Mouse (Mus musculus): ENCODE data around the gene Camsap3. TPM values are rescaled to one million over a fixed set of nuclear protein-coding genes. Genes with fewer than 3 reads are reported as not detected.

Gene Camsap3
- polyA plus RNA-seq, 1 experiment, result 2.7 TPM

DNA sequence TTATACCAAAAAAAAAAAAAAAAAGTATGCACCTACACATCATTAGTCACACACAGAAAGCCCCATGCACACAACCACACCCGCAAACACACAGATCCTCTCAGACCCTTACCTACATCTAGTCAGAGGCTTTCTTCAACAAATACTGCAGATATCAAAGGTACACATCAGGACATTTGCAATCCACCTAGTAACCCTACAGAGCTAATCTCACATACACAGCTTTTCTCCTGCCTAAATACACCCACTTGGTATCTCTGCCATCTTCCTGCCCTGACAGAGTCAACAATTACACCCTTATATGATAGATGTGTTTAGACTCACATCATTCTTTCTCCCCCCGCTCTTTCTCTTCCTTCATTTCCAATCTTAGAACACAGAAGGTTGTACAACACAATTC is 641 bp upstream of the Camsap3 start:
- WGBS, result 93% methylated on average over 2 of the region's 2 CpGs
- Histone ChIP-seq H3K4me3 (ENCODE audit: control insufficient read depth, insufficient read depth, low read length) (no peak overlapping the region), H3K27me3 (ENCODE audit: control insufficient read depth, insufficient read depth, low read length) (peaks cover 10% of the 10 kb centered on the region), H3K27ac (ENCODE audit: control insufficient read depth, insufficient read depth, low read length) (no peak overlapping the region), H3K36me3 (ENCODE audit: control insufficient read depth, insufficient read depth, low read length) (no peaks in the 10 kb centered on the region), H3K4me1 (replicated peaks; ENCODE audit: control insufficient read depth, insufficient read depth, low read length) (peaks cover 12% of the 10 kb centered on the region; the same call in 1 of the 2 replicates)
- no peak for DNase-seq
- TF ChIP-seq CTCF (IDR thresholded peaks at IDR 0.05; ENCODE audit: borderline replicate concordance, control insufficient read depth, extremely low read depth, insufficient read depth, low read length, poor library complexity) (no peak), POLR2A (IDR thresholded peaks at IDR 0.05; ENCODE audit: control insufficient read depth, extremely low read depth, insufficient read depth, low read length, poor library complexity) (no peak)

DNA sequence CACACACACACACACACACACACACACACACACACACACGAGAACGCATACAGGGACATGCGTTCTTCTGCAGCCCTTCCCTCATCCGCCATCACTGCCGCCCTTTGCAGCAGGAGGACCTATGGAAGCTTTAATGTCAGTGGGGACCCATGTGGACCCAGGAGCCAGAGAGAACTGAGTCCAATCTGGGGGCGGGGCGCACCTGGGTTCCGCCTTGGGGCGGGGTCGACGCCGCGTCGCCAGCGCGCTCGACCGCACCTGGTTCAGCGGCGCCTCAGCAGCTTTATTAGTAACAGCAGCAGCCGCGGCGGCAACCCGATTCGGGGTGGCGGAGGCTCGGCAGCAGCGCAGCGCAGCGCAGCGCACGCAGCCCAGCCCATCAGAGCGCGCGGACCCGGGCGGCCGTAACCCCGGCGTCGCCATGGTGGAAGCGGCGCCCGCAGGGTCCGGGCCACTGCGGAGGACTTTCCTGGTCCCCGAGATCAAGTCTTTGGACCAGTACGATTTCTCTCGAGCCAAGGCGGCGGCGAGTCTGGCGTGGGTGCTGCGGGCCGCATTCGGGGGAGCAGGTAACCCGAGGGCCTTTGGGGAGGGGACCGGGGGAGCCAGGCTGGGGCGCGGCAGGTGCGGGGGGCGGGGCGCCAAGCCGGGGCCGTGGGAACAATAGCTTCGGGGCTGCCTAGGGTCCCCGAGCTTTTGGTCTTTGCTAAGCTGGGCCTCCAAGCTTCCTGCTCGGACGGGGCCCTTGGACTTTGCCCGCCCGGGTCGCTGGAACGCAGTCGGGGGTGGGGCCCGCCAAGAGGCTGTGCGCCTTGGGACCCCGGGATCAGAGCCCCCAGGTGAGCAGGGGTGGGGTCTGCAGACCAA is 531 bp downstream of the Camsap3 start:
- peak overlapping the region; percentile 43 for H3K4me3 ChIP-seq (ENCODE audit: control insufficient read depth, insufficient read depth, low read length)
- H3K27ac ChIP-seq (ENCODE audit: control insufficient read depth, insufficient read depth, low read length), result no peak overlapping the region
- H3K27me3 ChIP-seq (ENCODE audit: control insufficient read depth, insufficient read depth, low read length), result peaks cover 10% of the 10 kb centered on the region
- no peaks in the 10 kb centered on the region for H3K36me3 ChIP-seq (ENCODE audit: control insufficient read depth, insufficient read depth, low read length)
- WGBS, result 2% methylated on average over 77 of the region's 77 CpGs
- DNase-seq, result no peak
- TF ChIP-seq CTCF (IDR thresholded peaks at IDR 0.05; ENCODE audit: borderline replicate concordance, control insufficient read depth, extremely low read depth, insufficient read depth, low read length, poor library complexity), result no peak
- no peak for TF ChIP-seq POLR2A (IDR thresholded peaks at IDR 0.05; ENCODE audit: control insufficient read depth, extremely low read depth, insufficient read depth, low read length, poor library complexity)
- peaks cover 12% of the 10 kb centered on the region; the same call in 1 of the 2 replicates for H3K4me1 ChIP-seq (replicated peaks; ENCODE audit: control insufficient read depth, insufficient read depth, low read length)

DNA sequence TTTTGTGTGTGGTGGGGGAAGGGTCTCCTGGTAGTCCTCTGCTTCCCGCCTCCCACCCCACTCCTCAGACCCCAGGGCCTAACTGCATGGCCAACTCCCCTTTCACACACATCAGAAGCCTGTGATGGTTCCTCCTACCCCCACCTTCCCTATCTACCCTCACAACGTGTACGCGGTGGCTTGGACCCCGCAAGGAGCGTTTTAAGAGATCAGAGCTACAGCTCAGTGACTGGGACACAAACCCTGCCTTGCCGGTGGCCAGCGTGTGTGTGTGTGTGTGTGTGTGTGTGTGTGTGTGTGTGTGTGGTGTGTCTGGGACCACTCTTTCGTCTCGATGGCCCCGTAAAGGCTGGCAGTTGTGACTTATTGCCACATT is 1.2 kb downstream of the Camsap3 start:
- no peak for DNase-seq
- peaks cover 12% of the 10 kb centered on the region; the same call in 1 of the 2 replicates for H3K4me1 ChIP-seq (replicated peaks; ENCODE audit: control insufficient read depth, insufficient read depth, low read length)
- WGBS, result 31% methylated on average over 11 of the region's 11 CpGs
- H3K27ac ChIP-seq (ENCODE audit: control insufficient read depth, insufficient read depth, low read length), result no peak overlapping the region
- H3K4me3 ChIP-seq (ENCODE audit: control insufficient read depth, insufficient read depth, low read length), result peak overlapping the region; percentile 43
- peaks cover 10% of the 10 kb centered on the region for H3K27me3 ChIP-seq (ENCODE audit: control insufficient read depth, insufficient read depth, low read length)
- TF ChIP-seq CTCF (IDR thresholded peaks at IDR 0.05; ENCODE audit: borderline replicate concordance, control insufficient read depth, extremely low read depth, insufficient read depth, low read length, poor library complexity), result no peak
- no peak for TF ChIP-seq POLR2A (IDR thresholded peaks at IDR 0.05; ENCODE audit: control insufficient read depth, extremely low read depth, insufficient read depth, low read length, poor library complexity)
- no peaks in the 10 kb centered on the region for H3K36me3 ChIP-seq (ENCODE audit: control insufficient read depth, insufficient read depth, low read length)

DNA sequence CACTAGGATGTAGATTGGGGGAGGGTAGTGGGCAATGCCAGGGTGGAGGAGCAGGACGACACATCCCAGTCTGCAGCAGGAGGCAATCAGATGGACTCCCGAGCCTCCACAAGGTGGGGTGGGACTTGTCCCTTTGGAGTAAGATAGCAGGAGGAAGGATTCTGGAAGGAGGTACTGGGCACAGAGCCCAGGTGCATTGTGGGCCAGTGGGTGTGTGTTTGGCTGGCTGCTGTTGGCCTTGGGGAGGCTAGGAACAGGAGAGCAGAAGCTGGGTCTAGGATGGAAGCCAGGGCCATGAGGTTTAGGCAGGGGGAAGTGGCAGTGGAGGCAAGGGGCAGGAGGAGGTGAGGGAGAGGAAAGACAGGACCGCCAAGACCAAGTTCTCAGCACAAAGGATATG is 6.4 kb downstream of the Camsap3 start:
- no peaks in the 10 kb centered on the region for H3K36me3 ChIP-seq (ENCODE audit: control insufficient read depth, insufficient read depth, low read length)
- H3K27me3 ChIP-seq (ENCODE audit: control insufficient read depth, insufficient read depth, low read length), result no peaks in the 10 kb centered on the region
- no peak overlapping the region for H3K4me3 ChIP-seq (ENCODE audit: control insufficient read depth, insufficient read depth, low read length)
- WGBS, result 82% methylated on average over 3 of the region's 3 CpGs
- DNase-seq, result no peak
- TF ChIP-seq POLR2A (IDR thresholded peaks at IDR 0.05; ENCODE audit: control insufficient read depth, extremely low read depth, insufficient read depth, low read length, poor library complexity), result no peak
- TF ChIP-seq CTCF (IDR thresholded peaks at IDR 0.05; ENCODE audit: borderline replicate concordance, control insufficient read depth, extremely low read depth, insufficient read depth, low read length, poor library complexity), result no peak
- H3K4me1 ChIP-seq (replicated peaks; ENCODE audit: control insufficient read depth, insufficient read depth, low read length), result no peaks in the 10 kb centered on the region
- H3K27ac ChIP-seq (ENCODE audit: control insufficient read depth, insufficient read depth, low read length), result no peak overlapping the region

DNA sequence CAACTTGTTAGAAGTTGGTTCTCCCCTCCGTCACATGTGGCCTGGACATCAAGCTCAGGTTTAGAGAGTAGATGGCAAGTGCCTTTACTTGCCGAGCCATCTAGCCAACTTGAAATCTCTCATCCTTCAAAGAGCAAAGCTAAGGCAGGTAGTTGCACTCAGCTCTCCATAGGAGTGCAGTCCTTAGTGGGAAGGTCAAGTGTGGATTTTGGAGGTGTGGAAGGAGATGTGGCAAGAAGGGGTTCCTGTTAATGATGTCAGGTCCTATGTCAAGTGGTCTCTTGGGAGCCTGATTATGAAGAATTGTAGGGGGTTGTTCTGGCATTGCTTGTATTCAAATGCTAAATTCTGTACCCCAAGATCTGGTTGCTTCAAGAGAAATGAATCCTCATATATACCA is 7.4 kb downstream of the Camsap3 start:
- Histone ChIP-seq H3K27me3 (ENCODE audit: control insufficient read depth, insufficient read depth, low read length) (no peaks in the 10 kb centered on the region), H3K36me3 (ENCODE audit: control insufficient read depth, insufficient read depth, low read length) (no peaks in the 10 kb centered on the region), H3K4me3 (ENCODE audit: control insufficient read depth, insufficient read depth, low read length) (no peak overlapping the region), H3K4me1 (replicated peaks; ENCODE audit: control insufficient read depth, insufficient read depth, low read length) (no peaks in the 10 kb centered on the region), H3K27ac (ENCODE audit: control insufficient read depth, insufficient read depth, low read length) (no peak overlapping the region)
- 94% methylated on average over 2 of the region's 2 CpGs for WGBS
- TF ChIP-seq POLR2A (IDR thresholded peaks at IDR 0.05; ENCODE audit: control insufficient read depth, extremely low read depth, insufficient read depth, low read length, poor library complexity), result no peak
- no peak for TF ChIP-seq CTCF (IDR thresholded peaks at IDR 0.05; ENCODE audit: borderline replicate concordance, control insufficient read depth, extremely low read depth, insufficient read depth, low read length, poor library complexity)
- DNase-seq, result no peak

DNA sequence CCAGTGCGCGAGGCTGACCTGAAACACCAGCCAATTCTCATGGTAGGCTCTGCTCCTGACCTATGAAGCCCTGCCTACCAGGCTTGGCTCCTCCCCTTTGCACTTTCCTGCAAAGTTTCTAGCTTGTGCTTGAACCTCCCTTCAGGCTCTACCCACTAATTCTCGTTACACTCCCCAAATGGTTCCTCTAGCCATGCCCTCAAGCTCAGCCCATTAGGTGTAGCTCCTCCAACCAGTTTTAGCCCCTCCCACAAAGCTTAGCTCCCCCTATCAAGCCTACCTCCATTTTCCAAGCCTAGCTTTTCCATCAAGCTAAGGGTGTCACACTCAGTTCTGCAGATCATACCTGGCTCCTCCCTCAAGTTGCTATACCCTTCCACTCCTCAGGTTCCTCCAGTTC is 11.0 kb downstream of the Camsap3 start:
- WGBS, result 89% methylated on average over 3 of the region's 3 CpGs
- no peak overlapping the region for H3K4me3 ChIP-seq (ENCODE audit: control insufficient read depth, insufficient read depth, low read length)
- no peaks in the 10 kb centered on the region for H3K4me1 ChIP-seq (replicated peaks; ENCODE audit: control insufficient read depth, insufficient read depth, low read length)
- TF ChIP-seq CTCF (IDR thresholded peaks at IDR 0.05; ENCODE audit: borderline replicate concordance, control insufficient read depth, extremely low read depth, insufficient read depth, low read length, poor library complexity), result no peak
- no peak for TF ChIP-seq POLR2A (IDR thresholded peaks at IDR 0.05; ENCODE audit: control insufficient read depth, extremely low read depth, insufficient read depth, low read length, poor library complexity)
- H3K36me3 ChIP-seq (ENCODE audit: control insufficient read depth, insufficient read depth, low read length), result no peaks in the 10 kb centered on the region
- no peaks in the 10 kb centered on the region for H3K27me3 ChIP-seq (ENCODE audit: control insufficient read depth, insufficient read depth, low read length)
- no peak overlapping the region for H3K27ac ChIP-seq (ENCODE audit: control insufficient read depth, insufficient read depth, low read length)
- no peak for DNase-seq

All from thymus, adult 2 months (tissue).